Mouse (Mus musculus): ENCODE data around the gene Swi5. TPM values are rescaled to one million over a fixed set of nuclear protein-coding genes. Genes with fewer than 3 reads are reported as not detected.

Swi5 gene
- polyA plus RNA-seq (2012; rRNA removed) (272 and 324 TPM in 2 replicates), polyA plus RNA-seq (2014; fragmentation: Nextera tagmentation; extraction: Ambion mirVana) (221 and 244 TPM in 2 replicates)

DNA sequence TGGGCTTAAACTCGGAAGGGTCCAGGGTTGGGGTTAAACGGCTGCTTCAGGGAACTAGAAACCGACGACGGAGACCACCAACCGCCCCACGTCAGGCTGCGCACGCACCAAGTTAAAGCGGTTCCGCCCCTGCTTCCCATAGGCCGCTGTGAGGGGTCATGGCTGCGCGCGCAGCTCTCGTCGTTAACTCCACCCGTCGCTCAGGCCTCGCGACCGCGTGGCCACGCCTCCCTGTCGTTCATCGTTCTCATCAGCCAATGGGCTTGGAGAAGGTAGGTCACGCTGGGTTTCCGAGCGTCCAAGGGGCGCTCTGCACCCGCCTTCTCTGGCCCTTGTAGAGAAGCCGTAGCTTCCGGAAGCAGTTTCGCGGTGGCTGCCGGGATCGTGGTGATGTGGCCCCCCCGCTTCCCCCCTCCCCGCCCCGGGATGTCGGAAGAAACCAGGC is at the start of gene Swi5:
Swi5 (minus strand) TSS at position 153 of the 445 bp plus-strand sequence.
- H3K4me2 ChIP-seq (replicated peaks; ENCODE audit: low read depth, low read length, severe bottlenecking) = peak within 1 kb of the TSS; percentile 90
- peaks cover 40% of the 10 kb centered on the region for H3K36me3 ChIP-seq (ENCODE audit: control insufficient read depth, insufficient read depth, low read length)
- under 1% methylated on average over 31 of the region's 41 CpGs for WGBS
- peak within 1 kb of the TSS; percentile 61; the same call in 1 of the 2 replicates for H3K27ac ChIP-seq (replicated peaks; ENCODE audit: low read depth, low read length)
- ATAC-seq (ENCODE audit: low FRiP score, low read depth) = peak; percentile 99
- H3K4me1 ChIP-seq (ENCODE audit: control insufficient read depth, insufficient read depth, low read length) = peaks cover 17% of the 10 kb centered on the region
- H3K4me3 ChIP-seq (replicated peaks; ENCODE audit: low read length) = peak within 1 kb of the TSS; percentile 80
- no peaks in the 10 kb centered on the region for H3K27me3 ChIP-seq (ENCODE audit: control insufficient read depth, insufficient read depth, low read length)
- TF ChIP-seq POLR2A (IDR thresholded peaks at IDR 0.05; ENCODE audit: borderline replicate concordance, extremely low read depth, insufficient read depth, insufficient read length) = peak; percentile 72; the same call in 1 of the 2 replicates
- H3K9me3 ChIP-seq (ENCODE audit: control insufficient read depth, low read length) = no peaks in the 10 kb centered on the region
- H3K9ac ChIP-seq (ENCODE audit: low read depth, low read length, severe bottlenecking) = peak within 1 kb of the TSS; percentile 88
- DNase-seq (ENCODE audit: low spot score) = peak; percentile 100

- H3K9me3 ChIP-seq (ENCODE audit: control insufficient read depth, low read length) = no peaks in the 10 kb centered on the region
Observed at GRCm38 (mm10) chr2:32335888-32336287, 48.0 kb upstream of the Swi5 start.

DNA sequence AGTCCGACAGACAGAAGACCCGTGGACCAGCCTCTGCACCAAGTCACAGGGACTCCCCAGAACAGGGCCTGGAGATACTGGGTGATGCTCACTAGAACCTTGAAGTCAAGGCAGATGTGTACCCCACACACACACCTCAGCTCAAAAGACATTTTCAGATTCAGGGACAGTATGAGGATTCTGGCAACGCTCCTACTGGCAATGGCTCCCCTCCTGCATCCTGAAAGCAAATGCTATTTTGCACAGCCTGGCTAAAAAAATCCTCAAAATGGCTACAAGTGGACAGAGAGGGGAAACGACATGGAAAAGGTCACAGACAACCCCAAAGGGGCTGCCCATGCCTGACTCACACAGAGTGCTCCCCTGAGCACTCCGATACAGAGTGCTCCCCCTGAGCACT is 44.3 kb upstream of the Swi5 start:
- Histone ChIP-seq H3K4me2 (replicated peaks; ENCODE audit: low read depth, low read length, severe bottlenecking) (no peak overlapping the region), H3K9me3 (ENCODE audit: control insufficient read depth, low read length) (no peaks in the 10 kb centered on the region), H3K27ac (replicated peaks; ENCODE audit: low read depth, low read length) (no peak overlapping the region), H3K36me3 (ENCODE audit: control insufficient read depth, insufficient read depth, low read length) (peaks cover 68% of the 10 kb centered on the region), H3K4me3 (replicated peaks; ENCODE audit: low read length) (no peak overlapping the region), H3K9ac (ENCODE audit: low read depth, low read length, severe bottlenecking) (no peak overlapping the region), H3K4me1 (ENCODE audit: control insufficient read depth, insufficient read depth, low read length) (peaks cover 31% of the 10 kb centered on the region), H3K27me3 (ENCODE audit: control insufficient read depth, insufficient read depth, low read length) (no peaks in the 10 kb centered on the region)
- 89% methylated on average over 5 of the region's 5 CpGs for WGBS
- DNase-seq (ENCODE audit: low spot score) (no peak), ATAC-seq (ENCODE audit: low FRiP score, low read depth) (no peak)
- TF ChIP-seq POLR2A (IDR thresholded peaks at IDR 0.05; ENCODE audit: borderline replicate concordance, extremely low read depth, insufficient read depth, insufficient read length) = no peak

More at GRCm38 (mm10) chr2:32335888-32336287, 48.0 kb upstream of the Swi5 start:
- peaks cover 90% of the 10 kb centered on the region for H3K36me3 ChIP-seq (ENCODE audit: control insufficient read depth, insufficient read depth, low read length)
- no peak for DNase-seq (ENCODE audit: low spot score)
- H3K4me1 ChIP-seq (ENCODE audit: control insufficient read depth, insufficient read depth, low read length) = no peaks in the 10 kb centered on the region
- no peak overlapping the region for H3K4me3 ChIP-seq (replicated peaks; ENCODE audit: low read length)
- no peak for ATAC-seq (ENCODE audit: low FRiP score, low read depth)
- H3K9ac ChIP-seq (ENCODE audit: low read depth, low read length, severe bottlenecking) = no peak overlapping the region
- 52% methylated on average over 15 of the region's 15 CpGs for WGBS
- no peak for TF ChIP-seq POLR2A (IDR thresholded peaks at IDR 0.05; ENCODE audit: borderline replicate concordance, extremely low read depth, insufficient read depth, insufficient read length)
- no peaks in the 10 kb centered on the region for H3K27me3 ChIP-seq (ENCODE audit: control insufficient read depth, insufficient read depth, low read length)
- H3K27ac ChIP-seq (replicated peaks; ENCODE audit: low read depth, low read length) = no peak overlapping the region
- no peak overlapping the region for H3K4me2 ChIP-seq (replicated peaks; ENCODE audit: low read depth, low read length, severe bottlenecking)

- peaks cover 65% of the 10 kb centered on the region for H3K36me3 ChIP-seq (ENCODE audit: control insufficient read depth, insufficient read depth, low read length)
- H3K4me3 ChIP-seq (replicated peaks; ENCODE audit: low read length) = no peak overlapping the region
- H3K27me3 ChIP-seq (ENCODE audit: control insufficient read depth, insufficient read depth, low read length) = no peaks in the 10 kb centered on the region
- WGBS = 12% methylated on average over 6 of the region's 6 CpGs
- H3K4me1 ChIP-seq (ENCODE audit: control insufficient read depth, insufficient read depth, low read length) = peaks cover 33% of the 10 kb centered on the region
- no peak for TF ChIP-seq POLR2A (IDR thresholded peaks at IDR 0.05; ENCODE audit: borderline replicate concordance, extremely low read depth, insufficient read depth, insufficient read length)
- no peaks in the 10 kb centered on the region for H3K9me3 ChIP-seq (ENCODE audit: control insufficient read depth, low read length)
- H3K27ac ChIP-seq (replicated peaks; ENCODE audit: low read depth, low read length) = peak overlapping the region; percentile 77
- peak; percentile 70 for ATAC-seq (ENCODE audit: low FRiP score, low read depth)
- H3K9ac ChIP-seq (ENCODE audit: low read depth, low read length, severe bottlenecking) = 0 out of 2 replicates have a peak overlapping the region, but pooled peaks have one; percentile 21
- DNase-seq (ENCODE audit: low spot score) = peak; percentile 67
- H3K4me2 ChIP-seq (replicated peaks; ENCODE audit: low read depth, low read length, severe bottlenecking) = 0 out of 2 replicates have a peak overlapping the region, but pooled peaks have one; percentile 7
Observed at GRCm38 (mm10) chr2:32329531-32329930, 41.7 kb upstream of the Swi5 start.

DNA sequence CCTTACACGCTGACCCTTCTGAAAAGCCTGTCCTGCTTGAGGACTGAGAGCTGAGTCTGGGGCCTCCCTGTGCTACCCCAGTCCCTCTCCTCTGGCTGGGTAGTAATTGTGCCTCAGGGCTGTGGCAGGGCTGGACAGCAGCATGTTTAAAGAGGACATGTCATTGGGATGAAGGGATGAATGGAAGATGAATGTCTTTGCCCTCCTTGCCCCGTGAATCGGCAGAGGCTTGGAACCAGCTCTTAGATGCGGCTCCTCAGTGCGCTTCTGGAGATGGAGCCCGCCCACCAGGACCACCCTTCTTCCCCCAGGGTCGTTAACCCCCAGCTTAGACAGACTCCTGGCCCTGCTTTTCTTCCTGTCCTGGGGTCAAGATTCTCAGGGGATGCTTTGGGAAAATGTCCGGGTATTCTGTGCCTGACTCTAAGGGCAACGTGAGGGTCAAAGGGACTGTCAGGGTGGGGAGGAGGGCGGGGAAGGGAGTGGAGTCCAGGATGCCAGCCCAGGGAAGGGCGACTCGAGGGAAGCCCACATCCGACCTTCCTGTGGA is 41.1 kb upstream of the Swi5 start:
- peak overlapping the region; percentile 77 for H3K27ac ChIP-seq (replicated peaks; ENCODE audit: low read depth, low read length)
- ATAC-seq (ENCODE audit: low FRiP score, low read depth) = peak; percentile 7; the same call in 1 of the 2 replicates
- no peak overlapping the region; the same call in 1 of the 2 replicates for H3K4me2 ChIP-seq (replicated peaks; ENCODE audit: low read depth, low read length, severe bottlenecking)
- no peak overlapping the region for H3K4me3 ChIP-seq (replicated peaks; ENCODE audit: low read length)
- peaks cover 33% of the 10 kb centered on the region for H3K4me1 ChIP-seq (ENCODE audit: control insufficient read depth, insufficient read depth, low read length)
- H3K27me3 ChIP-seq (ENCODE audit: control insufficient read depth, insufficient read depth, low read length) = no peaks in the 10 kb centered on the region
- no peak for DNase-seq (ENCODE audit: low spot score)
- no peaks in the 10 kb centered on the region for H3K9me3 ChIP-seq (ENCODE audit: control insufficient read depth, low read length)
- 17% methylated on average over 13 of the region's 13 CpGs for WGBS
- H3K9ac ChIP-seq (ENCODE audit: low read depth, low read length, severe bottlenecking) = peak overlapping the region; percentile 21; the same call in 1 of the 2 replicates
- no peak for TF ChIP-seq POLR2A (IDR thresholded peaks at IDR 0.05; ENCODE audit: borderline replicate concordance, extremely low read depth, insufficient read depth, insufficient read length)
- H3K36me3 ChIP-seq (ENCODE audit: control insufficient read depth, insufficient read depth, low read length) = peaks cover 65% of the 10 kb centered on the region
